Mouse (Mus musculus) frontal cortex, adult 2 months (tissue): ENCODE results near the gene Ccdc152. TPM values are rescaled to one million over a fixed set of nuclear protein-coding genes. Genes with fewer than 3 reads are reported as not detected.
A peak's percentile ranks its signal among the peaks of the same experiment; 100 is the strongest.

Source experiments
- DNase-seq, 2 experiments: peaks; one replicate each; pipeline ENCODE4 v3.0.0; 2022; ENCODE audit warnings: low spot score in 1 of 2; ENCODE audit errors: extremely low spot score in 1 of 2
- polyA plus RNA-seq: library from polyadenylated mRNA; depleted of rRNA; stranded (reverse); fragments of >200 nt; gene quantifications from 2 replicates; pipeline ENCODE4 v1.2.3, GENCODE M21; 2012; rRNA removed

The Ccdc152 gene
- 2.9 and 3.7 TPM in 2 replicates for polyA plus RNA-seq

DNA sequence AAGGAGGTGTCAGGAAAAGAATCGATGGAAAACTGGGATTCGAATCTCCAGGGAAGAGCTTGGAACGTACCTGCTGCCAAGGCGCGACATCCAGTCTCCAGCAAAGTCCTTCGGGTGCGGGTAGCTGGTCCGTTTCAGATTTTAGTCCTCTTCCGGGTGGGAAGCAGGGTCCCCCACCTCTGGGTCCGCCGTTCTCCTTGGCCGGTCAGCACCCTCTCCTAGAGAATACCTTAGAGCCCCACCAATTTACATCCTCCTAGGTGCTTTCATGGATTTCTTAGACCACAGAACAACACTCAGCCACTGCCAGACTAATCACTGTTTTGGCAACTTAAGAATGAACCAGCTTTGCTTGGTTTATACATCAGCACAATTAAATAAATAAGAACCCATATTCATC lies at the start of gene Ccdc152:
Ccdc152 (minus strand) TSS at position 101 of the 400 bp plus-strand sequence.
- DNase-seq = no peak

DNA sequence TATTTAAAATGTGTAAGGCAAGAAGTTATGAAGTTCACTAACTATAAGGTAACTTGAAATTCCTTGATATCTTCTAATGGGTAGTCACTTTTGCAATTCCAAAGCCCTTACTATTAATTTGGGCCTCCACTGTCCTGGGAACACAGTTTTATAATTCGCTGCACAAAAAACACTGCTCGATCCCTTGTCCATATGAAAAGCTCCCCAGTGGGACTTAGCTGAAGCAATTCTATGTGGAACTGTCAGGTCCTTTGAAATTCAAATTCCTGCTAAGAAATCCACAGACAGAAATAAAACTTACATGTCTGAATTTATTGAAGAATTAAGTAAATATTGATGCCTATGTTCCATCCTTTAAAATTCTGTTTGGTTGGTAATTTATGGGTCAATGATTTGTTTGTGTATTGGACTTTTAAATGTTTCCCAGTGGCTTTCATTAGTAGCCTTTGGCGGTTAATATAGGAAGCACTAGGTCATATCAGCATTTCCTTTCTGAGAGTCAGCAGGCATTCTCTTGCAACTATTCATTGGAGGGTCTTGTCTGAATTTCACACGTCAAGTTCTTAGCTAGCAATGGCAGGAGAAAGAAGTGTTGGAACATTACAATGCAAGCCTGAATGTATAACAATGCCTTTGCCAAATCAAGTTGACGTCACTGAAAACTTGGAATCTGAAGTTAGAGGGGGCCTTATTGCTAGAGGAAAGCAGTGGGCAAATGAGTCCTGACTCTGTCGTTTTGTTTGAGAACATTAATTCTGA lies 46.2 kb upstream of the Ccdc152 start:
- DNase-seq = no peak

DNA sequence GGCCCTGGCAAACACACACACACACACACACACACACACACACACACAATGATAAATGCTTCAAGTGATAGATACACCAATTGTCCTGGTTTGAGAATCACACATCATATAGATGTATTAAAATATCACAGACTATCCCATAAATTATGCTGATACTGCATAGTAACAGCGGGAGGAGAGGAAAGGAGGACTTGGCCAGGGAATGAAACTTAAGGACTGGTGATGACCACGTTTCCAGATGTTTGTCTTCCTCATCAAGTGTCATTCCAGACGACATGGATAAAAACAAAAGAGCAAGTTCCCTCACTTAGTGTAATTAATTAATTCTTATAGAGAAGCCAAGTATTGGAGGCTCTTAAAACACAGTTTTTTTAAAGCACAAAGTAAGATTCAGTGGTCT lies 43.4 kb upstream of the Ccdc152 start:
- DNase-seq = no peak

DNA sequence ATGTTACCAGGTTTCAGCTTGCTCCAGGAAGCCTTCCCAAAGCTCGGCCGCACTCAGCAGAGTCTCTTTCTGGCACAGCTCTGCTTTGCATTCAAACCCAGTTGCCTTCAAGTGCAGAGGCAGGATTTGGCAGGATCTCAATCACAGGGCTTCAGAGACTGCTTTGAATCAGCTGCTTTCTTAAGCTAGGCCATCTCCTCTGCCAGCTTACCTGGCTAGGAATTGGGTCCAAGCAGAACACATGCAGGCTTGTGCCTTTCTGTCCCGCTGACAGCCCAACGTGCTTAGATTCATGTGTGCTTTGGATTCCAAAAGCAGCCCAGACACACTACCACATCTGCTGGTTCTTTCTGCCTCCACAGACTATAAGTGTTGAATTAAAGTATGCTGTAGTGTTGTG lies 41.2 kb upstream of the Ccdc152 start:
- peak; percentile 16 to 76 for DNase-seq

DNA sequence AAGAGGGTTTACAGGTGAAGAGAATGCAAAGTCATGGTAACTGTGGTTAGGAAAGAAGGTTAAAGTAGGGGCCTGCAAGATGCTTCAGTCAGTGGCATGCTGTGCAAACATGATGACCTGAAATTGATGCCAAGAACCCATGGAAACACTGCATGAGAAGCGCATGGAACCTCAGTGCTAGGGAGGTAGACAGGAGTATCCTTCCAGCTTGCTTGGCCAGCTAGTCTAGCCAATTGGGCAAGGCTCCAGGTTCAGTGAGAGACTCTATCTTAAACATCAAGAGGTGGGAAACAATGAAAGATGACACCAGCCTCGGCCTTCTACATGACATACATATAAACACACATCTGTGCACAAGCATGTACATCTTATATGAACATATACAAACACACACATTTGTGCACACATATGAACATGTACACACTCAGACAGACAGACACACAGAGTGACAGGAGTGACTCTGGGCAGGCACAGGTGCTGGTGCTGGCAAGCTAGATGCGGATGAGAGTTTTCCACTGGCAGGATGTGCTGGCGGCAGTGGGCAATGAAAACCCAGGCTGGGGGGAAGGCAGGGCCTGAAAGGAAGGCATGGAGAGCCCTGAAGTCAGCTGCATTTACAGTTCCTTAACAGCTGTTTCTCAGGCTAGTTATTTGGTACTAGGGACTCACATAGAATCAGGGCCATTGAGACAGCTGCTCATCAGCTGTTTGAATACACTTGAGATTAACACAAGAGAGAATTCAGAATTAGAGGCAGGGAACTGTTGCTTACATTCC lies 38.7 kb upstream of the Ccdc152 start:
- DNase-seq = no peak

DNA sequence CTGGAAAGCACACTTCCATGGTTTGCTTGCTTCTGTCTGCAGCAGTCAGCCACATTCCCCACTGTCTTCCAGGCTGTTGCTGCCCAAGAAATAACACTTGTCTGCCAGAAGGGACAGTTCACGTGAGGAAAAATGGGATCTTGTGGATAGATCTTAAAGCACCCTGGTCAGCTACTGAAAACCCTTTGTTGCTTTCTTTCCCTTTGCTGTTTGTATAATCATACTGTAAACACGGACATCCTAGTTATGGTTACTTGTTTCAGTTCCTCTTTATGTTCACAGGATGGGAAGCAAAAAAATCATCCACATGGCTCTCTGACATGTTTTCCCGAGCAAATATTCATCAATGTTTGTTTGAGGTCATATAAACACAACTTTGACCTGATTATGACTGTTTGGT lies 36.5 kb upstream of the Ccdc152 start:
- DNase-seq = no peak

DNA sequence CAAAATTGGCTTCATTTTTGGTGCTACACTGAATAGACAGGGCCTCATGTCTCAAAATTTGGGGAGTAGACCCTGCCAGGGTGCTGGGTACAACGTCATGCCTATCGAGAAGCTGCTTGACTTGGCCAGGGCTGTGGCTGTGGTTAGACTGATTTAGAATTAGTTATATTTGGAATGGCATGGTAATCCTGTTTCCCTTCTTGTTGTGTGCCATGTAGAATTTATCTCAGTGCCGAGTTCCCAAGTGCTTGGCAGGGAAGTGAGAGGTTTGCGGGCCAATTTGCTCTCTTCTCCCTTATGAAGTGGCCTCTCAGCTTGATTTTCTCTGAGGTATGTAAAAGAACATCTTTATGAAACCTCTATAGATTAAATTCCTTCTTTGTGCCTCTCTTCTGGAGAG lies 29.2 kb upstream of the Ccdc152 start:
- DNase-seq = no peak

DNA sequence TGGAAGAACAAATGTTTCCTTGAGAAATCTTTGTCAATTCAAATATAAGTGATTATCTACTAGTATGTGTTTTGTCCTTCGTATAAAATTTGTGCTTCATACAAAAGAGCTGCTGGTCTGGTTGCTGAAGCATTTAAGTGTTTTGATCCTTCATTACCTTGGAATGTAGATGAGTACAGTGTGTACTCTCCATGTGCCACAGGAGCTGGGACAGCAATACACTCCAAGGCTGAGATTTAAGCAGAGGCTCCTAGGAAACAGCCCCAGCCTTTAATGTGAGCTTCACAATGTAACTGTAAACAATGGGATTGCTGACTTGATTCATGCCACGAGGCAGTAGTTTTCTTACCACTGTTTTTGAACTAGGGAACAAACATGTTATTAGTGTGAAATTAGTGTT lies 28.5 kb upstream of the Ccdc152 start:
- no peak for DNase-seq

DNA sequence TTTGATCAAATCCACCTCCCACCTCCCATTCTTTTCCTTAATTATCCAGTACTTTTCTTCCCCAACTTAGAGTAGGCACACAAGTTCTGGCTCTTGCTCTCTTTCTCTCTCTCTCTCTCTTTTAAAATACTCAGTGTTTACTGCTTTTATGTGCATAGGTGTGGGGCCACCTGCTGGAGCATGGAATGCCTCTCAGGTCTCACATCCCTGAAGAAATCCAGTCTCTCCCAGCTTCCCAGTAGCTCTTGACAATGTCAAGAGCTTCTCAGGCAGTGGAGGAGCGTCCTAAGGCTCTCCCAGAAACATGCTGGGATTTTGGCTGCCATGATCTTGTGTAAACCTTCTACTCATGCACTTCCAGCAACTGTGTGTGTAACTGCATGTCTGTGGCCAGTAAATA lies 27.0 kb upstream of the Ccdc152 start:
- no peak for DNase-seq

DNA sequence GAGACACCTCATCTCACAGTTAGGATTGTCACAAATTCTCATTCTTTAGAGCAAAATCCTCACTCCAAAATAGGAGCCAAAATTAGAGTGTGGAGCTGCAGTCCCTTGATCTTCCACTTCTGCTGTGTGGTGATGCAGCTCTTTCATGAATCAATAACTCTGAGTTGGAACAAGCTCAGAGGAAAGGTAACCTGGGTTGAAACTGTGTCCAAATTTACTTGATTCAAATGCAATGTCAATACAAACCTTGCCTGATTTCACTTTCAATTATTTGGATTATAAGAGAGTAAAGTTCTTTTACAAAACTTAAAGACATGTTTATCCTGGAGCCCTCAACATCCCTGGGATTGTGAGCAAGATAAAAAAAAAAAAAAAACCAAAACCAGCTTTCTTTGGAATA lies 19.7 kb upstream of the Ccdc152 start:
- no peak for DNase-seq

DNA sequence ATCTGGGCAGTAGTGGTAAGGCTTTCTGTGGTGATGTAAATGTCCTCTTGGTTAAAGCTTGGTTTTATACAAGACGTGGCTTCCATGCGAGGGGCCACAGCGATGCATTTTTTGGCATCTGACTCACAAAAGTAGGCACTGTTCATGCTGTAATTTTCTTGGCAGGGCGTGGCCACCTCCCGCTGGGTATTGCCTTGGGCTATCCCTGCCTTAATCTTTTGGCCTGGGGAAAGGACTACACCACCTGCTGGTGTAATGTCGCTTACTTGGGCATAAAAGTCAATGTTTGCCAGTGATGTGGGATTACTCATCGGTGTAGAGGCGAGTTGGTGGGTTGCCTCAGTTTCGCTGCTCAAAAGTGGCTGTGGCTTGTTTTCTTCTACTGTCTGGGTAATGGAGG lies 16.6 kb upstream of the Ccdc152 start:
- DNase-seq = no peak

DNA sequence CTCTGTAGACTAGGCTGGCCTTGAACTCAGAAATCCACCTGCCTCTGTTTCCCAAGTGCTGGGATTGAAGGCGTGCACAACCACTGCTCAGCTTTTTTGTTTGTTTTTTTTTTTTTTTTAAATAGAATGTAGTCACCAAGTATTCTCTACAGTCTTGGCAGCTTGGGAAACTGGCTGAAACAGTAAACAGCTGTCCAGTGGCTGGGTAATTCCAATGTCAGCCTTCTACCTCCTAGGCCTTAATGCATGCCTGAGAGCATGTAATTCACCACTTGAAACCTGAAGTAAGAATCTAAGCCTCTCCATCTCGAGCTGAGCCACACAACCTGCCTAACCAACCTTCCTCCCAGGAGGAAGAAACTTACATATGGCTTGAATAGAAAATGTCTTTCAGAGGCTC lies 13.3 kb upstream of the Ccdc152 start:
- DNase-seq = no peak

DNA sequence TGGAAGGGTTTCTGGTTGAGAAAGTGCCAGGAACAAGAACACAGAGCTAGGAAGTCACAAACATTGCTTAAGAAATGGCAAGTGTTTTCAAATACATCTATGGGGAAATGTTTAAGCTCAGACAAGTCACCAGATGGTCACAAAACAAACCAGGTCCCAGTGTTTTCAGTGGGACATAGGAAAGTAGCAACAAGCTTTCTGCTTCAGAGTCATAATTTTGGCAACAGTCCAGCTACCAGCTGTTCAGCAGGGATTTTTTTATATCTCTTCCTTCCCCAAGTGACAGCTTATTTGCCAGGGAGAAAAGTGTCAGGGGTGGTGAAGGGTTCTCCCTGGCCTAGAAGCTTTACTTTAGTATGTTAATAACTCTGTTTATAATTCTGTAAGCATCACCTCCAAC lies 9.6 kb upstream of the Ccdc152 start:
- peak; percentile 11 to 48 for DNase-seq

DNA sequence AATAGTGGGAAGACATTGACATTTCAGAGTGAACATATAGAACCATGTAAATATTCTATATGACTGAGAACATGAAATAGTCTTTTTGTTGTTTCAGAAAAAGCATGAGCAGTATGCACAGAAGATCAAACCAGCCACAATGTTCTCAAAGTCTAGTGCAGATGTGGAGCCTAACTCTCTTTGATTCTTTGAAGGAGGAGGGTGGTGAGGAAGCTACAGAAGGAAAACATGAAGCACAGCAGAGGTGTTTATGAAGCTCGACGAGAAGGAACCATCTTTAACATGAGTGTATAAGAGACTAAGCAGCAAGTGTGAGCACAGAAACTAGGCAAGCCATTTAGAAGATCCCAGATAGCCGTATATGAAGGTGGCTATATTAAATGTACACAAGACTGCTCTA lies 6.5 kb upstream of the Ccdc152 start:
- DNase-seq = no peak

DNA sequence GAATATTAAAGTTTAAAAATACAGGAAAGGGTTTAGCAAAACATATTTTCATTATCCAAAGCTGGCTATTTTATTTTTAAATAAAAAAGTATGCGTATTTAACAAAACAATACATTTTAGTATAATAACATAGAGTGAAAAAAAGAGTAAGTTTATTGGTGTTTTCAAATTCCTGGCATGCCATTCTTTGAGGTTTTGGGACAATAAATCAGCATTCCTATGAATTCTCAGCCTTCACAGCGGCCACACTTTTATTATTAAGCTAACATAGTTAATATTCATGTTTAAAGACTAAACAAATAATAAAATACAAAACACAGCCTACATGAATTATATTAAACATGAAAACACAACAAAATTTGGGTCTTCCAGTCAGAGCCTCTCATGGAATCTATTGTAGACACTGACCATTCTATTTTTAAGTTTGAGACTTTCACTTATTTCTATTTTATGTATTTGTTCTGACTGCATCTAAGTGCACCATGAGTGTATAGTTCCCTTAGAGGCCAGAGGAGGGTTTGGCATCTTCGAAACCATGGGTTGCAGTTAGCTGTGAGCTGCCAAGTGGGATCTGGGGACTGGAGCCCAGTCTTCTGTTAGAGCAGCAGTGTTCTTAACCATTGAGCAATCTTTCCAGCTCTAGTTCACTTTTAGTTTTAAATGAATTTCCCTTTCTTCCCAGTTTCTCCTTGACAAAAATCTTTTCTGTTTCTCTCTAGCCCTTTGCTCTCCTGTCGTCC lies 2.8 kb downstream of the Ccdc152 start:
- DNase-seq = no peak

DNA sequence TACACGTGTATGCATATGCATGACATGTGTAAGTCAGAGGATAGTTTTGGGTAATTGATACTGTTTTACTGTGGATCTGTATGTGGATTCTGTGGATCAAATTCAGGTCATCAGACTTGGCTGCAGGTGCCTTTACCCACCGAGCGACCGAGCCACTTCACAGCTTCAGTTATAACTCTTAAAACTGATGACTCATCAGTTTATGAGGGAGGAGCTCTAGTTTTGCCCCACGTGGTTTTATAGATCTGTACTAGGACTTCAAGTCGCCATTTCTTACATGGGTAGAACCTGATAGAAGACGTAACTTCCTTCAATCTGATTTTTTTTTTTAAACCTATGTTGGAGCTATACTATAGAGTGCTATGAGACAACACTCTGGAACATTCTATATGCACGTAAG lies 5.7 kb downstream of the Ccdc152 start:
- no peak for DNase-seq

DNA sequence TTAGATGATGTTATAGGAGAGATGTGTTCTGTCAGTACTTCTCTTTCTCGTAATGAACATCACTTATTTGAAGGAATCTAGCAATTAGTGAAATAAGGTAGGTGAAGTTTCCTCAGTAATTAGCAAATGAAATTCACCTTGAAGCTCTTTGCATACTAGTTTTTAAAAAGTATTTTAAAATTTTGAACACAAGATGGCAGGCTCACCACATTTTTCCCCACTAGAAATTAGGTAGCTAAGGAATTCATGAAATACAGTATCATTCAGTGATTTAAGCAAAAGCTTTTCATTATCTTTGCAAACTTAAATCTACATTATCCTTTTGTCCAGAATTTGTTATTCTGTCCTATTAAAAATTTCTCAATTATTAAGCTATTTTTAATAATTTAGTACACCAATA lies 7.3 kb downstream of the Ccdc152 start:
- DNase-seq = peak in 1 of 2 experiments; percentile 62

DNA sequence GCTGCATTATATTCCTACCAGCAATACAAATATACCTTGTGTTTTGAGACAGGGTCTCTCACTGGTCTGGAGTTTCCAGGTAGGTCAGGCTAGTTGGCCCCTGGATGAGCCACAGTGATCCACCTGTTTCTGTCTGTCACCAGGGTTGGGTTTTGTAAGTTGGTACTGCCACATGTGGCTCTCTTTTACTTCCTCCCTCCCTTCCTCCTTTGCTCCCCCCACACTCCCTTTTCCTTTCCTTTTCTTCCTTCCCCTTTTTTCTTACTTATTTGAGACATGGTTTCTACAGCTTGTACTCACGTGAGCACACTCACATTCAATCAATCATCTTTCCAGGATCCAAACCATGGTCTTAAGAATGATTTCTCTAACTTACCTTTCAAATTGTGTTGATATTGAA lies 9.8 kb downstream of the Ccdc152 start:
- DNase-seq = no peak

DNA sequence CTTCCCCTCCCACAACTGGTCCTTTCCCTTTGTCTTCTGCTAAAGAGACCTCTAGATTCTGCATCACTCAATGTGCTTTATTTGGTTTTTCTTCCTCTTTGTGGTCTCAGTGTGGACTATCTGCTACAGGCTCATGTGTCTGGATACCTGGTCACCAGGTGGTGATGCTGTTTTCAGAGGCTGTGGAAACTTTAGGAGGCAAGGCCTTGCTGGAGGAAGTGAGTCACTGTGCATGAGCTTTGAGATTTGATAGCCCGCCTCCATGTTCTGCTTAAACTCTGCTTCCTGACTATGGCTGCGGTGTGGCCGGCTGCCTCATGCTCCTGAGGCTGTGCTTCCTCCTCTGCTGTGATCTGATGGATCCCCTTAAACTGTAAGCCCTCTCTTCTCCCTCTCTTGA lies 12.9 kb downstream of the Ccdc152 start:
- DNase-seq = no peak

DNA sequence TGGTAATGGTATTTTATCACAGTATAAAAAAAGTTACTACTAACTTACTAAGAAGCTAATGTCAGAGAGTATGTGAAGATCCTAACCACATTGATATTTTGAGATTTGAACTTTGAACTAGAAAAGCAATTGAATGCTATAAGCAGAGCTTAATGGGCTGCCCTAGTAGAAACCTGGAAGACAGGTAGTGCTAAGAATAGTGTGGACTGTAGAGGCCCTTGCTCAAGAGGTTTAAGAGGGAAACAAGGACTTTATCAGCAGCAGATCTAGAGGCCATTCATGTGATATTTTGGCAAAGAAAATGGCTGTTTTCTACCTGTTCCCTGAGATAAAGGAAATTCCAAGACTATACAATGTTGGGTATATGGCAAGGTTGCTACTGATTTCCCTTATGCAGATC lies 17.3 kb downstream of the Ccdc152 start:
- no peak for DNase-seq

DNA sequence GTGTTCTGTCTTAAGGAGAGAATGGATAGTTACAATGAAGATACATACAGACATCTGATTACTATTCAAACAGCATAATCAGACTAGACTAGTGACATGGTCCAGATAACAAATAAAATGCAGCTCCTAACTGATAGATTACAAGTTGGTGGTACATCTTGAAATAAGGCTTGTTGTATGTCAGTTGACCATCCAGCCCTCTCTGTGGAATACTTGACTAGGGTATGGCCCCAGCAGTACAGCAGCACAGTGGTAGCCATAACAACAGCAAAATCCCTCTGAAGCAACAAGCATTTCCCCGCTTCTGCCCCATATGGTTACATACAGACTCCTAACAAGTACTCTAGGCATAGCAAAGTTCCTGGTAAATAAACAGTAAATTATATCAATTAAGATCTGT lies 21.6 kb downstream of the Ccdc152 start:
- no peak for DNase-seq

DNA sequence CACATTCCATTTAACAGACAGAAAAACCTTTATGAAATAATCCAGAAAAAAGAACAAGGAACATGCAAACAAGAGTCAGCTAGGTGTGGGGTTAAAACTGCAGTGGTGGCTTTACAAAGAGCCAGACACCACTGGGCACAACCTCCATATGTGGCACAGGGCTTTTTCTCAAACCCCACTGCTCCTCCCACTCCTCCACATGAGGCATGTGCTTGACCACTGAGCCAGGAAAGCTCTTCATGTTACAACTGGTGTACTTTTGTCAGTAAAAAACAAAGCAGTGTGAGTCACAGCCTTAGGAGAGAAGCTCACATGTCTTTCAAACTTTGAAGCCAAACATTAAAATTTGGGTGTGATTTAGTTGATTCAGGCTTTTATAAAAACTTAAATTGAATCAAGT lies 22.1 kb downstream of the Ccdc152 start:
- no peak for DNase-seq
